Mouse (Mus musculus) right cerebral cortex, postnatal 14 days (tissue): ENCODE results near the gene Gpn2.
A peak's percentile ranks its signal among the peaks of the same experiment; 100 is the strongest.

Experiments used
- DNase-seq: peaks from one replicate; pipeline ENCODE4 v3.0.0; 2022

Gpn2 gene

DNA sequence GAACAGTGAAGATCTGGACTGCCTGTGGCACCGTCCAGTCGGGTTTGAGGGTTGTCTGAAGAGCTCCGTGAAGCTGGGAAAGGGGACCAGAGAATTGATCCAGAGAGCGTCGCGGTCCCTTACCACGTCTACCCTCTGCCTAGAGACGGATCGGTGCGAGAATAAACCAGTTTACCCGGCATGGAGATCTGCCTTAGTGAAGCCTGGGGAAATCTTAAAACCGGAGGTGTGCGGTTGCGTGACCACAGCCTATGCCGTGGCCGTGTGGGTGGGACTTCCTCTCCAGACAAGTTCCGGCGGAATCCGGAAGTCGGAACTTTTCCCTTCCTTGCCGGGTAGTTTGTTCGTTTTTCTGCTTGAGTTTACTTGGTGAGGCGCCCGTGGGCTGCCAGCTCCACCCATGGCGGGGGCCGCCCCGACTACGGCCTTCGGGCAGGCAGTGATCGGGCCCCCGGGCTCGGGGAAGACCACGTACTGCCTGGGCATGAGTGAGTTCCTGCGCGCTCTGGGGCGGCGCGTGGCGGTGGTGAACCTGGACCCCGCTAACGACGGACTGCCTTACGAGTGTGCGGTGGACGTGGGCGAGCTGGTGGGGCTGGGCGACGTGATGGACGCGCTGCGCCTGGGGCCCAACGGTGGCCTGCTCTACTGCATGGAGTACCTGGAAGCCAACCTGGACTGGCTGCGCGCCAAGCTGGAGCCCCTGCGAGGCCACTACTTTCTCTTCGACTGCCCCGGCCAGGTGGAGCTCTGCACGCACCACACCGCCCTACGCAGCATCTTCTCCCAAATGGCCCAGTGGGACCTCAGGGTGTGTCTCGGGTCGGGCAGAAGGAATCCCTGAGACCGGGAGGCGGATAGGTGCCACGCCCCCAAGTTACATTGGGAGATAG is at the start of gene Gpn2:
Gene Gpn2, plus strand, starts transcription at position 304 of the 893 bp plus-strand sequence.
- DNase-seq: peak; percentile 80

DNA sequence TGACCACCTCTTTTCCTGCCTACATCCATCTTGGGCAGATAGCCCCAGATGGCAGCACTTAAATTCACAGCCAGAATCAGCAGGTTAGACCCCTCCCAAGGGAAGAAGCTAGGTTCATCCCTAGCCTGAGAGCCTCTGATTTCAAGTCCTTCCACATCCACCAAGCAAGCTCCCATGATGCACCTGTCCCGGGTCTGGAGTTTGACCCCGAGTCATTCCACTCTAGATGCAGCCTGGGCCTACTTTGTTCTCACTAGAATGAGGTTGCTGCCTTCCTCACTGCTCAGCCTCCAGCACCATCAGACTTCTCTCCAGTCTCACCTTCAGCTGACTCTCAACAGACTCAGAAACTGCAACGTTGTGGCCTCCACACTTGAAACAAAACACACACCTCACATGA is 48.1 kb upstream of the Gpn2 start:
- DNase-seq: no peak

DNA sequence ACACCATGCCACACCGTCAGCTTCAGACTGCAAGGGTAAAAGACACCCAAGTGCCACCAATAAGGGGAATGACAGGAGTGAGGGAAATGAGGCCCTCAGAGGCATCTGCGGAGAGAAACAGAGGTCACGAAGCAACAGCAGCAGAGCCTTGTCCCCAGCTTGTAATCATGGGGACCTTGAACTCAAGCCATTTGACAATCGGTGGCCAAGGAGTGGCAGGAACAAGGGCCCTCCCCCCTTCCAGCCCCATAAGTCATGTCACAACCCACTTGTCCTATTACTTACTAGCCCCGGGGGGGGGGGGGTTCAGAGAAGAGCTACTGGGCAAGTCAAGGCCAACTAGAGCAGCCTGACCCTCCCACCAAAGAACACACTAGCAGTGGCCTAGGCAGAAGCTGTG is 47.5 kb upstream of the Gpn2 start:
- DNase-seq: no peak

DNA sequence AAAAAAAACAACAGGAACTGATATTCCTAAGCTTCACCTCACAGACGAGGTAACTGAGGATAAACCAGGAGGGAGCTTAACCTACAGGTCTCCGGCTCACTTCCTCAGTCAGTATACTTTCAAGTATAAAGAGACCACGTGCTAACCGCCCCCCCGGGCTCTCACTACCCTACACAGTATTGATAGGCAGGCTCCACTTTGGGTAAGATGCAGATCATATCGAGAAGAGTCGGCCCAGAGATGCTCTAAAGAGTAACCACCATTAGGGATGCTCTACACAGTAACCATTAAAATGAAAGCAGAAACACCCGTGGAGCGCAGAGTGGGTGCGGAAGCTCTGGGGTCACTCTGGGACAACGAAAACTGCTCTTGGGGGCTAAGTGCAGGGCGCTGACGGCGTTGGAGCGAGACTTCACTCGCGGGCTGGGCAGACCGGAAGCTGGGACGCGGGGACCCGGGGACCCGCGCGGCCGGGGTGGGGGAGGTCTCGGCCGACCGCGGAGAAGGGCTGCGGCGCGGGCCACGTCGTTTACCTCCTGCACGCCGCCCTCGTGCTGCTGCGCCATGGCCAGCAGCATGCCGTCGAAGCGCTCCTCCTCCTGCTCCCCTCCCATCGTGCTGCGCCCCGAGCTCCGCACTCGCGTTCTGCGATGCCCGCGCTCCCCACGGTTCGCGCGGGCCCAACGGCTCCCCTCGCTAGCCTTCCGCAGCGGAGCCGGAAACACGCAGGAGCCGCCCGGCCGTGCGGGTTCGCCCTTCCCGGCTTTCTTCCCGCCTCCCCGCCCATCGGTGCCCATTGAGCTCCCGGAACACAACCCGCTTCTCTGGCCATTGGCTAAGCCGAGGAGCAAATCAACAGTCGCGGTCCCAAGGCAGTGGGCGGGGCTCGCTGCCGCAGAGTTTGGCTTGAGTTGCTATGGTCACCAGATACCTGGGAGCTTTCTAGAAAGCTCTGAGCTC is 38.6 kb upstream of the Gpn2 start, which contains the start of gene Nudc:
Gene Nudc, minus strand, starts transcription at position 725 of the 960 bp plus-strand sequence.
- peak; percentile 94 for DNase-seq

DNA sequence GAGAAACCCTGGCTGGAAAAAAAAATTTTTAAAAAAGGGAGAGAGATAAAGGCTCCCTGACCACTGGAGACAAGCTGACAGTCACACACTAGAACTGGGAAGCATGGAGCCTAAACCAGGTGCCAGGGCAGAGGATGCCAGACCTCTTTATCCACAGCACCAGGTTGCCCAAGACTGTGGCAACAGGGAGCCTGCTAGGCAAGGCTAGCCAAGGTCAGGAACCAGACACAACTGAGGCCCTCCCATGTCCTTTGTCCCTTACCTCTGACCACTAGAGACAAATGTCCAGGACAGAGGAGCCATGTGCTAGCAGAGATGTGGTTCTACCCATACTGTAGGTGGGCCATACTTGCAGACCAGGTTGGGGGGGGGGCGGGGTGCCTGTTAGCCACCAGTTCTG is 32.1 kb upstream of the Gpn2 start:
- no peak for DNase-seq

DNA sequence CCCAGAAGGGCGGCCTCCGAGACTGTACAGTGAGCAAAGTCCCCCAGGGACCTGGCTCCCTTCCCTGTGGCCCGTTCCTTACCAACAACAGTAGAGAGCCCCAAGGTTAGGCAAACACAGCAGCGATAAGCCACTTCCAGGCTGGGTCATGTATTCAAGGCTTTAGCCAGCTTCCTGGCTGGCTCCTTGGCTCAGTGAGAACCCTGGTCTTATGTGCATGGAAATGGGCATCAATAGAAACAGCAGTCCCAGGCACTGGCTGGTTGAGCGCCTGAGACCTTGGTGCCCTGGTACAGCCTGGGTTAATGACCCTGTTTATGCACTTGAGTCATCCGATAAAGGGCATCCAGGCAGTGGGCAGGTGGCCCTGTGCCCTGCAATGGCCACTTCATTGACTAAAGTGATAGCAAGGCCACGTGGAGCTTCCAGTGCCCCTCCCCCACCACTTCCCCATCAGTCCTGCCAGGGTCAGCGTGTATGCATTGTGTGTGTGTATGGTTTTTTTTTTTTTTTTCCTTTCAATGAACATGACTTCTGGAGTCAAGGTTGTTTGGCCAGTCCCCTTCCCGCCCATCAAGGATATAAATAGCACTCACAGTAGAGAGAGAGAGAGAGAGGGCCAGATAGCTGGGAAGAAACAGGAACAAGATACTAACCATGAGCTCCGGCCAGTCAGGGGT is 31.3 kb upstream of the Gpn2 start, which contains the start of gene Nr0b2:
Gene Nr0b2, plus strand, starts transcription at position 609 of the 680 bp plus-strand sequence.
- DNase-seq: peak; percentile 26

DNA sequence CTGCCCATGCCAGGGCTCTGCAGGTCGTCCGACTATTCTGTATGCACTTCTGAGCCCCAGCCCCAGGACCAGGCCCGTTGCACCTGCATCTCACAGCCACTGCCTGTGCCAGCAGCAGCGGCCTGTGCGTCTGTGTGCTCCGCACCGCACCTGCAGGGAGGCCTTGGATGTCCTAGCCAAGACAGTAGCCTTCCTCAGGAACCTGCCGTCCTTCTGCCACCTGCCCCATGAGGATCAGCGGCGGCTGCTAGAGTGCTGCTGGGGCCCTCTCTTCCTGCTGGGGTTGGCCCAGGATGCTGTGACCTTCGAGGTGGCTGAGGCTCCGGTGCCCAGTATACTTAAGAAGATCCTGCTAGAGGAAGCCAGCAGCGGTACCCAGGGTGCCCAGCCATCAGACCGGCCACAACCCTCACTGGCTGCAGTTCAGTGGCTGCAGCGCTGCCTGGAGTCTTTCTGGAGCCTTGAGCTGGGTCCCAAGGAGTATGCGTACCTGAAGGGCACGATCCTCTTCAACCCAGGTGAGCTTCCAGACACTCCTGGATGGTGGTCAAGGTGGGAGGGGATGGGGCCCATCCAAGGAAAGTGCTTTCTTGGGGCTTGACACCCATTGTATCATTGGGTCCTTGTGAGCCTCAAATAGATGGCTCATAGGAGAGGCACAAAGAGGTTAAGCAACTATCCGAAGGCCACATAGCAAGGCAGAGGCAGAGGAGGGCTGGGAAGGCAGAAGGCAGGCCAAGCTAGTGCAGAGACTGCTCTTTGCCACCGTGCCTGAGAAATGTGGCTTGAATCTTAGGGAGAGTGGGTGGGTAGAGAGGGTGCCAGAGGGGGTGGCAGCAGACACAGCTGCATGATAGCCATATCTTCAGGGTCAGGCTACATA is 30.5 kb upstream of the Gpn2 start:
- no peak for DNase-seq

DNA sequence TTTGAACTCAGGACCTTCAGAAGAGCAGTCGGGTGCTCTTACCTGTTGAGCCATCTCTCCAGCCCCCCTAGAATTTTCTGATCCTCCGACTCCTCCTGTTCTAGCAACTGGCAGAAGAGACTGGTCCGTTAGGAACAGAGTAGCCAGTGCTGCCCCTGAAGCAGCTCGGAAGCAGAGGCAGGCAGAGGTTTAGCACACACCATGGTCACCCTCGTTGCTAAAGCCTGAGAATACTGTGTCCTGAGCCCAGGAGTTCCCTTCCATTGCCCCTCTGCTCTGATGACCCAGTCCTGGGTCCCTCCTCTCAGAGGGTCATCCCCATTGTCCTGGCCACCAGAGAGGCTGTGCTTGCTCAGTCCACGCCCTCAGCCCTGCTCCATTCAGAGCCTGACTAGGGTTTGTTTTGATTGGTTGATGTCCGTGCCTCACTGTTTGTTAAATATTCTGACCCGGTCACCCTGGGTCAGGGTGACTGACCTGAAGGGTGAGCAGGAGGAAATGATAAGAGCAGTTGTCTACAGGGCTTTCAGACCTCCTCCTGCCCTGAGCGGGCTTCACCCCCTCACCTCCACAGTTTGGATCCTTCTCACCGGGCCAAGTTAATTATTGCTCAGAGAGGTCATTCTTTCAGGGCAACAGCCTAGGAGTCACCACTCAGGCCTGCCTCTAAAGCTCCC is 27.0 kb upstream of the Gpn2 start:
- DNase-seq: no peak

DNA sequence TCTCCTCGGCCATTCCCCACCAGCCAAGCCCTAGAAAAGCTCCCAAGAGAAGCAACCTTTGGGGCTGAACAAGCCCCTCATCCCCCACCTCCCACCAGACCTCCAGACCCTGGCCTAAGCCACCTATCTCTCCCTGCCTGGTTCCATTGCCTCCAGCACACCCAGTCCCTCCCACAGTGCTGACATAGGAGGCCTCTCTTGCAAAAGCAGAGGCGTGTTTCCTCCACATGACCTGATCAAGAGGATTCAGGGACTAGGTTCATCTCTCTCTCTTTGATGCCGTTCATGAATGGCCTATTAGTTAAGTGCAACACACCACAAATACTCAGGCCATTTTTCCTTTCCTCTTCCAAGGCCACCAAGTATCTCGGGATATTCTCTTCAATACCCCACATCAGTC is 24.3 kb upstream of the Gpn2 start:
- no peak for DNase-seq

DNA sequence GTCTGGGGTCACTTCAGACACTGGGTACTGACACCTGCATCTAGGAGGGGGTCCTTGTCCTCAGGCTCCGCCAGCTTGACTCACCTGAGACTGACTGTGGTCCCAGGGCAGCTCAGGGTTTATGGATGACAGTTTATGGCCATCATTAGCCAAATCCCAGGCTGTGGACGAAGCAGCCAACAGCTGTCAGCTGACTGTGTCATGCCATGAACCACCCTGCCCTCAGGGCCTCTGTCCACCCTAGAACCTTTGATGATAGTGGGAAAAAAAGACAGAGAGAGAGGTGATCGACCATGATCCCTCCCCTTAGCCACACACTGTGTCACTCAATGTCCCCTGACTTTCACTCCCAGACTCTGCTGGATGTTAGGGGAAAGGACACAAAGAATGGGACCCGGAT is 22.5 kb upstream of the Gpn2 start:
- DNase-seq: no peak

DNA sequence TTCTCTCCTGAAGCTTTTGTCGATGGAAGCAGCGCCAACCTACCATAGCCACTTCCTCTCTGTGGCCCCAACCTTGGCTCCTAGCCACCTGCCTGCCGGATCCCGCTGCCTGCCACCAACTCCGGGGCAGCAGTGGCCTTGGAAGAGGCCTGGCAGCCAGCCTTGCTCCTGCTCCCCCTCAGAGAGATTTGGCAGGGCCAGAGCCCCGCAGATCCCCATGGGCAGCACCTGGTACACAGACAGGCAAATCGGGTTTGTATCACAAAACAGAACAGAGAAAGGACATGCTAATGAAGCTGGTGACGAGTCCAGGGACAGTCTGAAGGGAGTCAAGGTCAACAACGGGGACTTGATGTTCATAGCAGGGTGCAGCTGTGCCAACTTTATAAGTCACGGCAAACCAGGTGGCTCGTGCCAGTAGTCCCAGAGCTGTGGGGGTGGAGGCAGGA is 21.0 kb upstream of the Gpn2 start:
- DNase-seq: peak; percentile 26

DNA sequence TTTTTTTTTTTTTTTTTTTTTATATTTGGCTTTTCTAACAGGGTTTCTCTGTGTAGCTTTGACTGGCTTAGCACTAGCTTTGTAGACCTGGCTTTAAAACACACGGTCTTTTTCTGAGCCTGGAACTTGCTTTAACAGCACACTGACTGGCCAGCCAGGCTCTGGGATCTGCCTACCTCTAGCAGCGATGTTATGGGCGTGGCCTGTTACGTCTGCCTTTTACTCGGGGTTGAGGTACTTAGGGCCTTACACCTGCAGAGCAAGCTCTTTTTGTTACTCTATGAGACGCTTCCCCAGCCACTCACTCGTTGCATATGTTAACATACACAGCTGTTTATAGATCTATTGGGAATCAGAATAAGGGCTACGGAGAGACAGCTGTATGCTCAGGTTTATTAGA is 16.9 kb upstream of the Gpn2 start:
- DNase-seq: no peak

DNA sequence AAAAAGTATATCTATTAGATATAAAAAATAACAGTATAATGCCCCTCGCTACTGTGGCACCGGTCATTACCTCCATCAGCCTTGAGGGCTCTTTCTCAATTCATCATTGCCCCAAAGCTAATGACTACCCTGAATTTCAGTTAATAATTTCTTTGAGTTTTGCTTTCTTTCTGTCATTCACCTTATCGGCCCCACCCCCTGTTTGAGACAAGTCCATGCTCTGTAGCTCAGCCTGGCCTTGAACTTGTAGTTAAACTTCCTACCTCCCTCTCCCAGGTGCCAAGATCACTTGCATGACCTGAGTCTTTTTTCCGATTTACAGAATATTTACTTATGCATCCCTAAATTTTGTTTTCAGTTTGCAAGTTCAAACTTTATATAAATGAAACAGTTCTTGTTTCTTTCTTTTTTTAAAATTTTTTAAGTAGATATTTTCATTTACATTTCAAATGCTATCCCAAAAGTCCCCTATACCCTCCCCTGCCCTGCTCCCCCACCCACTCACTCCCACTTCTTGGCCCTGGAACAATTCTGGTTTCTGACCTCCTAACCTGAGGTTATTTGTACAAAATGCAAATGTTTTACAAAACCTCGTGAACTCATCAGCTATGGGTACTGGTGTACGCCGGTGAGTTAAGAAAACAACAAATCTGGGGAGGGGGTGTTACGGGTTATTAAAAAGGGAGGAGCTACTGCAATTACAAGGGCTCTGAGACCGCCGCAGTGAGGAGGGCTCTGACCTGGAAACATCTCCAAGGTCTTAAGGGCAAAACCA is 14.7 kb upstream of the Gpn2 start:
- DNase-seq: no peak

DNA sequence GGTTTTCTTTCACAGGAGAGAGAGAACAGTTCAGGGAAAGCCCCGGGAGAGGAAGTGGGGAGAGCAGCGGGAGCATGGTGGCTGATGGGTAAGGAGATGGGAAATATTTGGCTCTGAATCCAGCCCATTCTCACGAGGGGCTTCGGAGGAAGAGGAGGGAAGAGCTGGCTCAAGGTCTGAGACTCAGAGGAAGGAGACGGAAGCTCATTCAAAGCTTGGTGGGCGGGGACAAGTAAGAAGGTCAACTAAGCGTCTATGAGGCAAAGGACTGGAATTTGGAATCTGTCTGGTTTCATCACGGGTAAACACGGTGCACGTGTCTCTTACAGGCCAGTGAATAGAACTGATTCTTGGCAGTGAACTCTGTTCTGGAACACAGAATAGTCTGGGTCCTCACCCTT is 14.1 kb upstream of the Gpn2 start:
- no peak for DNase-seq

DNA sequence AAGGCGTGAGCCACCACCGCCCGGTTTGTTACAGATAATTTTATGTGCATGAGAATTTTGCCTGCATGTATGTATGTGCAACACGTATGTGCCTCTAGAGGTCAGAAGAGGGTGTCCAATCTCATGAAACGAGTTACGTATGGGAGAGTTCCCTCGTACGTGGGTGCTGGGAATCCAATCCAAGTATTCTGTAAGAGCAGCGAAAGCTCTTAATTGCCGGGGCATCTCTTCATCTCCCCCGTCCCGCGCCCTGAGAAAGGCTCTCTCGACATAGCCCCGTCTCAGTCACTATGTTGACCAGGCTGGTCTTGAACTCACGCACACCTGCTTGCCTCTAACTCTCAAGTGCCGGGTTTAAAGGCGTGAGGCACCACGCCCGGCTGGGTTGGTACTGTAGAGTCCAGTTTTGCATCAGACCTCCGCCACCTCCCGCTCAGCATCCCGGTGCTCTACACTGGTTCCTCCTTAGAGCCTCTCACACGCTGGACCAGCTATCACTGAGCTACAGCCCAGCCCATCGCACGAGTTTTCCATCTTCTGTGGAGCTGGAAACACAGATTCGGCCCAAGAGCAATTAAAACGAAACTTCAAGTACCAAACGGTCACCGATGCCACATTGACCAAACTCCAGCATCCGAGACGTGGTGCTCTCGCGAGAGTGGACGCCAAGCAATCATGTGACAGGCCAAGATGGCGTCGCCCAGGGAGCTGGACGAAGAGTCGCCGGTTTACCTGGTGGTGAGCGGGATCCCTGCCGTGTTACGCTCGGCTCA is 9.9 kb upstream of the Gpn2 start, which contains the start of gene Gpatch3:
Gene Gpatch3, plus strand, starts transcription at position 676 of the 773 bp plus-strand sequence.
- DNase-seq: peak; percentile 91

DNA sequence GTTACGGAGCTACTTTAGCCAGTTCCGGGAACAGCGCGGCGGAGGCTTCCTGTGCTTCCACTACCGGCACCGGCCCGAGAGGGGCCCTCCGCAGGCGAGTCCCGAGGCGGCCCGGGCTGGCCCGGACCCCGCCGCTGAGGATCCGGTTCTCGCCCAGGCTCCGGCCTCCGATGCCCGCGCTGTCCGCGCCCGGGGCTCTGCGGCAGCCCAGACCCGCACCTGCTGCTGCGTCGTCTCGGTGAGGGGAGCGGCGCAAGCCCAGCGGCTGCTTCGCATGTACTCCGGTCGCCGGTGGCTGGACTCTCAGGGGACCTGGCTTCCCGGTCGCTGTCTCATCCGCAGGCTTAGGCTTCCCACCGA is 9.3 kb upstream of the Gpn2 start:
- DNase-seq: no peak

DNA sequence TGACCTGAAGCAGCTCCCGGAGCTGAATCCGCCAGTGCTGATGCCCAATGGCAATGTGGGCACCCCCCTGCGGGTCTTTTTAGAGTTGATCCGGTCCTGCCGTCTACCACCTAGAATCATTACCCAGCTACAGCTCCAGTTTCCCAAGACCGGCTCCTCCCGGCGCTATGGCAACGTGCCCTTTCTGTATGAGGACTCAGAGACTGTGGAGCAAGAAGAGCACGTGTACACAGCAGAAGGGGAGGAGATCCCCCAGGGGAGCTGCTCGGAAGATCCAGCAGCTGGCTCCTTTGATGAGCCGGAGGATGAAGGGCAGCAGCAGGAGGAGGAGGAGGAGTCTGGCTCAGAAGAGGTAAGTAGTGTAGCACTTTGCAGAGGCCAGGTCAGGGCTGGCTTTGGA is 6.2 kb upstream of the Gpn2 start:
- DNase-seq: no peak

DNA sequence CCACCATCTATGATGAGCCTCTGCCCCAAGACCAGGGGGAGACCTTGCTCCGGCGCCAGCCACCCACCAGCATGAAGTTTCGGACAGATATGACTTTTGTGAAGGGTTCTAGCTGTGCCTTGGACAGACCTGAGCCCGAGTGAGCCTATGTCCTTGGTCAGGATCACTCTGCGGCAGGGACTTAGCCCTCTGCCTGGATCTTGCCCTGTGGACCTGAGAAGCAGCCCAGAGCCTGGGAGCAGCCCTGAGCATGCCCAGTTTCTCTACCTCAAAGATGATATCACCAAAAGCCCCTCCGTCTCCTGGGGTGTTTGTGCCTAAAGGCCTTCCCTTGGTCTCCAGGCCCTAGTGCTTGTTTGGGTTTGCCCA is 488 bp upstream of the Gpn2 start:
- no peak for DNase-seq

DNA sequence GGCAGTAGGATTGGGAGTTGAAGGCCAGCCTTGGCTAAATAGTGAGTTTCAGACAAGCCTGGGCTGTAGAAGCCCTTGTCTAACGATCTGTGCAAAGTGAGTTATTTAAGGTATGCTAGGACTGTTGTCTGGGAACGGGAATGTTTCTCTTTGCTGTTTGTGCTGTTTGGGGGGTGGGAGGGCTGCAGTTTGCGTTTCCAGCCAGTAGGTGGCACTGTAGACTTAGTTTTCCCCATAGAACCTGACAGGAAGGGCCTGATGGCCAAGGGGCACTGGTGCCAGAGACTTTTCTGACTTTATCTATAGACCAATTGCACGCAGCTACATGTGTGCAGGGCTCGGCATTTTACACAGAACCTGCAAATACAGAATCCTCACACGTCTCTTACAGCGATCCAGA is 8.4 kb downstream of the Gpn2 start:
- DNase-seq: no peak

DNA sequence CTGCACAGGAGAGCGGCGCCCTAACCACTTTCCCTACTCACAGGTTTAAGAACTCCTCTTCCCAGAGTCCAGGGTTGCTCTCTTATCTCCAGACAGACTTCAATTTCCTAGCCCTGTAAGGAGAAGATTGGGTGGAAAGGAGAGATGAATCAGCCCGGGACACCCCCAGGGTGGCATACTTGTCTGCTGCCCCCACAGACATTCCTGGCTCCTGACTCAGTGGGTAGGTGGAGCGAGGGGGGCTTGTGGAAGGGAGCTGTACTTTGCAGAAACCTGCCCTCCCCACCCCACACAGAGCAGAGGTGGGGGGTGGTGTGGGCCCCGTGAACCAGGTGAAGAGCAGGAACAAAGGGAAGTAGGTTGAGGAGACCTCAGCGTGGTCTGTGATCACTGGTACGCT is 11.4 kb downstream of the Gpn2 start:
- DNase-seq: no peak
